Mouse (Mus musculus) urinary bladder, postnatal 0 days (tissue): Measurements from ENCODE around the gene Tmem175. TPM values are rescaled to one million over a fixed set of nuclear protein-coding genes. Genes with fewer than 3 reads are reported as not detected.

Source experiments
- polyA plus RNA-seq: library from polyadenylated mRNA; unstranded; fragments of >200 nt; fragmentation: Nextera tagmentation; extraction: Ambion mirVana; gene quantifications from 2 replicates; pipeline ENCODE4 v1.2.1, GENCODE M21; 2015

The Tmem175 gene
- 25.8 and 27.1 TPM in 2 replicates for polyA plus RNA-seq

GRCm38 (mm10) chr5:108629634-108630483 lies at the start of gene Tmem175, which contains the start of gene Gak:
TSS of gene Tmem175 (plus strand) at chr5:108629770.
TSS of gene Gak (minus strand) at chr5:108629755.

GRCm38 (mm10) chr5:108659698-108660631 lies 30.4 kb downstream of the Tmem175 start, which contains the start of gene Idua:
TSS of gene Idua (plus strand) at chr5:108660331.

GRCm38 (mm10) chr5:108668977-108669936 lies 39.7 kb downstream of the Tmem175 start, which contains the start of gene Dgkq:
TSS of gene Dgkq (minus strand) at chr5:108669672.

GRCm38 (mm10) chr5:108675251-108675816 lies 45.8 kb downstream of the Tmem175 start, which contains the start of gene Slc26a1:
TSS of gene Slc26a1 (minus strand) at chr5:108675569.

GRCm38 (mm10) chr5:108692271-108692670 lies 62.7 kb downstream of the Tmem175 start, which contains the start of gene Fgfrl1:
TSS of gene Fgfrl1 (plus strand) at chr5:108692382.

Other genes with a start within 250 kb of the Tmem175 start
- gene Pde6b, start 241.4 kb upstream of the Tmem175 start, polyA plus RNA-seq, result 0.17 and 0.24 TPM in 2 replicates
- 470 and 564 TPM in 2 replicates for gene Atp5k, start 195.3 kb upstream of the Tmem175 start, polyA plus RNA-seq
- 1.1 and 1.3 TPM in 2 replicates for gene Mfsd7a, start 180.9 kb upstream of the Tmem175 start, polyA plus RNA-seq
- gene Pcgf3, start 168.5 kb upstream of the Tmem175 start, polyA plus RNA-seq, result 12.0 and 13.9 TPM in 2 replicates
- gene Cplx1, start 79.7 kb upstream of the Tmem175 start, polyA plus RNA-seq, result 0.34 and 0.49 TPM in 2 replicates
- 32.7 and 34.8 TPM in 2 replicates for gene Gak, start within 50 bp of the Tmem175 start, polyA plus RNA-seq
- gene Idua, start 30.6 kb downstream of the Tmem175 start, polyA plus RNA-seq, result 9.7 and 11.2 TPM in 2 replicates
- gene Dgkq, start 39.9 kb downstream of the Tmem175 start, polyA plus RNA-seq, result 4.4 and 4.5 TPM in 2 replicates
- gene Slc26a1, start 45.8 kb downstream of the Tmem175 start, polyA plus RNA-seq, result 0.18 and 0.19 TPM in 2 replicates
- gene Fgfrl1, start 62.6 kb downstream of the Tmem175 start, polyA plus RNA-seq, result 31.3 and 32.3 TPM in 2 replicates
- gene Rnf212, start 145.2 kb downstream of the Tmem175 start, polyA plus RNA-seq, result 17.9 and 19.0 TPM in 2 replicates
- not detected in 2 replicates for gene Tmed11, start 165.6 kb downstream of the Tmem175 start, polyA plus RNA-seq
- gene Vmn2r8, start 179.1 kb downstream of the Tmem175 start, polyA plus RNA-seq, result not detected in 2 replicates
- gene Vmn2r9, start 222.8 kb downstream of the Tmem175 start, polyA plus RNA-seq, result not detected in 2 replicates